Mouse (Mus musculus) NIH3T3 (cell line): ENCODE results near the gene Rps28.

Experiments used
- DNase-seq: peaks from one replicate; pipeline ENCODE4 v3.0.0-alpha.2; 2012; ENCODE audit warnings: low read depth

The Rps28 gene

DNA sequence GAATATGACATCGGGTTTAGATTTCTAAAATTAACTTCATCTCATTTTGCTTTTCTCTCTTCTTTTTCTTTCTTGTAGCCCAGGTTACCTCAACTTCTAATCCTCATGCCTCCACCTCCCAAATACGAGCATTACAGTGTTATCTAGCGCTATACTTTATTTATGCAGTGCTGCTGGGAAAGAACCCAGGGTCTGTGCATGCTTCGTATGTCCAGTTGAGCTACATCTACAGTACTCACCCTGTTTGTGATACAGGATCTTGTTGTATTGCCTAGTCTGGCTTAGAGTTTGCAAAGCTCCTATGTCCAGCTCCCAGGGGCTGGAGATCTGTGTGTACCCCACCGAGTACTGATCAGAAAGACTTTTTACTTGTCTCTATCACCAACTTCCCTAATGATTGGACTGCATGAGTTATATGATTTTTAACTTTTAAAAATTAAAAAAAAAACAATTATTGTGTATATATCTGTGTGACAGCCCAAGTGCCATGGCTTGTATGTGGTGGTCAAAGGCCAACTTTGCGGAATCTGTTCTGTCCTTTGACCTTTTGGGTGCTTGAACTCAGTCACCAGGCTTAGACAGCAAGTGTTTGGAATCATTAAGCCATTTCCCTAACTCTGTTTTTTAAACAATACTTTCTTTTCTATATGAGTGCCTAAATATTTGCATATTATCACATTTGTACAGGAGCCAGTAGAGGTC is 50.3 kb downstream of the Rps28 start:
- DNase-seq = no peak

DNA sequence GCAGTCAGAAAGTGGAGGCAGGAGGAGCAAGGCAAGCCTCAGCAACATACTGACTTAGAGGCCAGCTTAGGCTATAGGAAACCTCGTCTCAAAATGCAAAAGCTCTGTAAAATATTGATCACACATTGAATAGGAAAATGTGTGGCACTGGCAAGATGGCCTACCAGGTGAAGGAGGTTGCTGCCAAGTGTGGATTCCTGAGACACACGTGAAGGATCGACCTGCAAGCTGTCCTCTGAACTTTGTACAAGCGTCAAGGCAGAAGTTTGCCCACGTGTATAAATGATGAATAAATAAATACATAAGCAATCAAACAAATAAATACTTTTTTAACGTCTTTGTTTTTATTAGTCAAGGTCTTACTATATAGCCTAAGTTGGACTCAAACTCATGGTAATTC is 50.9 kb downstream of the Rps28 start:
- no peak for DNase-seq

GRCm38 (mm10) chr17:33771617-33772016 is 52.7 kb downstream of the Rps28 start:
- DNase-seq = no peak
